Mouse (Mus musculus) thymus, postnatal 10 days (tissue): Measurements from ENCODE around the gene Prpsap1.

ENCODE experiments used
- DNase-seq, 2 experiments: peaks; one replicate each; pipeline ENCODE4 v3.0.0; 2021; ENCODE audit warnings: low spot score in 2 of 2

The Prpsap1 gene

DNA sequence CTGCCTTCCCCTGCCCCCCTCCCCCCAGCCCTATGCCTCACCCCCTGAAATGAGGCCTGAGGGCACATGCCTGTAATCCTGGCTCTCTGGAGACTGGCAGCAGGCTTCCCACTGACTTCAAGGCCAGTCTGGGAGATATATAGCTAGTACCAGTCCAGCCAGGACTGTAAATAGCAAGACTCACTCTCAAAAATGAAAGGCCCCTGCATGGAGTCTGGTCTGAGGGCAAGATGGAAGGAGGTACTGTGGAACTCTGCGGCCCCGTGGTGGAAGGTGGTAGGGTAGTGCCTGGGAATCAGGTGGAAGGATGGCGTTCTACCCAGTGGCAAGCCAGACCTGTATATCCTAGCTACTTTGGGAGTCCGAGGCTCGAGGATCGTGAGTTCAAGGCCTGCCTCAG lies 50.1 kb downstream of the Prpsap1 start:
- DNase-seq, result no peak

DNA sequence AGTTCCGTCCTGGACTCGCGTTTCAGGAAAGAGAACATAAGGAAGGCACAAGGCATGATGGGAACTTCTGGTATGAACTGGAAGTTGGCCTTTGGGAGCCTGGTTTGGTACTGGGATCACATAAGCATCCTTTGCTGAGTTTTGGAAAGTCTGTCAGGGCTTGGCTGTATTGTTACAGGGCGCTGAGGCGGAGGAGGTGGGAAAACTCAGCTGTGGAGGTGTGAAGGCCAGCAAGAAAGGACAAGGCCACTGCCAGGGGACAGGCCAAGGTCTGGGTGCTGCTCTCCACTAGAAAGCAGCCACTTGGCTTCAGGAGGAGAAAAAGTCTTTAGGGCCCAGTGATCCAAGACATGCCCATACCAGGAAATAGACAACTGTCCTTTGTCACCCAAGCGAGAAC lies 50.7 kb downstream of the Prpsap1 start:
- DNase-seq, result no peak

DNA sequence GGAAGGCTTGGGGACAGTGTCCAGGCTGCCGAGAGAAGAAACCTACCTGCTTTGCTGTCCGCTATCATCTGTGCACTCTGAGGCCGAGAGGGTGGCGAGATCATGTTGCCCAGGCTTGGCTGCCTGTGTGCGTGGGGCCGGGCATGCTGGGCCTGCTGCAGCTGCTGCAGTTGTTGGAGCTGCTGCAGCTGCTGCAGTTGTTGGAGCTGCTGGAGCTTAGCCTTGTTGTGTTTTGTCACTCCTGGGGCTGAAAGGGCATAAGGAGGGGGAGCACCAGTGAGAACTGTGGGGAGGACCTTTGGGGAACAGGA lies 51.2 kb downstream of the Prpsap1 start:
- no peak for DNase-seq

DNA sequence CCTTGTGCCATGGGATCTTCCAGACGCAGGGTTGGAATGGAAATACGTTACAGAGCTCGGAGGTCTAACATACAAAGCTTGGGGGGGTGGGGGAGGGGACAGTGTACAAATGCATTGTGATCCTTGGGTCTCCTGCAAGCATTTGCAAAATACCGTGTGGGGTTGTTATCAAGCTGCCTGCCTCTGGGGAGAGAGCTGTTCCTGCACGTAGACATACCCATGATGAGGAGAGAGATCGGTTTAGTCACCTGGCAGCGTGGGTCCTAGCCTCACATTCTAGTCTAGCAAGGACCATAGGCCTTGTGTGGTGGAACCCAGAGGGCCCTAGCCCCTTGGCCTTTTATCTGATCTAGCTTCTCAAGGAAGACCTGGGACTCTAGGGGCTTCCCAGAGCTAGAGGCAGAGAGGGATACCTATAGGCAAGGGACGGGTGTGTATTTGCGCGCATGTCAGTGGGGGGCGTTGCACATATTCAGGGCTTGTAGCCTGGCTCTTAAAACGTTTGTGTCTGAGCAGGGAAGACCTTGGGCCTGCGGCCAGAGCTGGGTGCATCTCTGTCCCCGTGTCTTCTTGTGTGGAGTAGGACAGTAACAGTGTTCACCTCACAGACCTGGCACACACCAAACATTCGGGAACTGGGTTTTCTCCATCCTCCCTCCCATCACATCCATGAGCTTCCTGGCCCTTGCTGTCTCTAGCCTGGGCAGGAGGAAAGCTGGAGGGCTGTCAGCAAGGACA lies 51.7 kb downstream of the Prpsap1 start:
- DNase-seq, result no peak

DNA sequence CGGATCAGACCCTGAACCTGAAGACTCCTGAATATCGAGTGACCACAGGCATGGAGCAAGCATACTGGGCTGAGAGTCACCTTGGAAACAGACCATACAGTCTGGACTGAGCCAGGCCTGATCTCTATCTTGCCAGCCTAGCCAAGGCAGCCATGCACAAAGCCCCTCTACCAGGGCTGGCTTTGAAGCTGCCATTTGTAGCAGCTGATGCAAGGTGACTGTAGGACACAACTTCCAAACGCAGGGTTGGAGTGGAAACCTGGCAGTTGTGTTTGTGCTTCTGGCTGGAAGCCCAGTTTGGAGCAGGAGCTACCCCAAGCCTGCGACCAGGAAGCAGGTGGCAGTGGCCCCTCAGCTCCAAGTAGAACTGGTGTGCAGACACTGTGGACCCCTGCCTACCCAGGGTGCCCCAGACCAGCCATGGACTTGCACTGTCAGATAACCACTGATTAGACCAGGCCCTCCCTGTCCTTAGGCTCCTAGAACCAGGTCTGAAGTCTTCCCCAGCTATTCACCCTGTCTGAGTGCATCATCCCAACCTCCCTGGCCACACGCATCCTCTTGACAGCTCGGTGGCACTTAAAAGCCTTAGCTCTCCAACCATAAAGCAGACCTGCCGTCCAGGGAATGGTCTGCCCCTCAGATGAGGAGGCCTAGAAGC lies 53.5 kb downstream of the Prpsap1 start:
- DNase-seq, result no peak

DNA sequence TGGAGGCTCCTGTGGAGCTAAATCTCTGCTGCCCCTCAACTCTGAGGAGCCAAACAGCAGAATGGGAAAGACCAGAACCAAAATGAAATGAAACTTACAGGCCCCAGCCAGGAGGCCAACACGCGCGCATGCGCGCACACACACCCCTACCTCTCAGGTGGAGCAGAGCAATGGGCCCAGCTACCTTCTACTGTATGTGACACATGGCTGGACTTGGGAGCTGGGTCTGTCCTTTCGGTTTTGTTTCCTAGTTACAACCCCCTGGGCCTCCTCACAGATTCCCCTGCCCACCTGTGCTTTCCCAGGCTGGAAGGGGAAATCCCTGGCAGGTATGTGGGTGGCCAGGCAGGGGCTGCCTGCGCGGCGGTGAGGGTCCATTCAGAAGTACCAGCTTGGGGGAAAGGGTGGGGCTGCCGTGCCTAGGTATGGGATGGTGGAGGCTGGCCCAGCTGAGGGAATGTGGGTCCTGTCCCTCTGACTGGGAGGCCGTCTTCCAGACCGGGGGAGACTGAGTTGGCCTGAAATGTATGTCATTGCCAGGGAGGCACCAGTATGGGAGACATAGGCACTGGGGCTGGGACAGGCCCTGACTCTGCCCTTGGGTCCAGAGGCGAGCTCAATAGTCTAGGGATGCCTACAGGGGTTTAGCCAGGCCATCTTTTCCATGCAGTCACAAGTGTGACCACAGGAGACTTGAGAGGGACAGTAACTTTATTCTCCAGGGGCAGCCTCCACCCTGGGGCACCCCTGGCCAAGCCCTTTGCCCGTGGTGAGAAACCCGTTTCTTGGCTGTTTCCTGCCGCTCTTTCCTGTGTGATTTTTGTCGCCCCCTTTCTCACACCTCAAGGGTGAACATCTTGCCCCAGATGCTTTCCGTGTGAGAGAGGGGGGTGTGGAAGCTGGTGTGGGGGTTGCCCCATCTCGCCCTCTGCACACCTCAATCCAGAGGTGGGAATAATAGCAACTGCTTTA lies 54.4 kb downstream of the Prpsap1 start:
- peak; percentile 41 to 54 for DNase-seq

DNA sequence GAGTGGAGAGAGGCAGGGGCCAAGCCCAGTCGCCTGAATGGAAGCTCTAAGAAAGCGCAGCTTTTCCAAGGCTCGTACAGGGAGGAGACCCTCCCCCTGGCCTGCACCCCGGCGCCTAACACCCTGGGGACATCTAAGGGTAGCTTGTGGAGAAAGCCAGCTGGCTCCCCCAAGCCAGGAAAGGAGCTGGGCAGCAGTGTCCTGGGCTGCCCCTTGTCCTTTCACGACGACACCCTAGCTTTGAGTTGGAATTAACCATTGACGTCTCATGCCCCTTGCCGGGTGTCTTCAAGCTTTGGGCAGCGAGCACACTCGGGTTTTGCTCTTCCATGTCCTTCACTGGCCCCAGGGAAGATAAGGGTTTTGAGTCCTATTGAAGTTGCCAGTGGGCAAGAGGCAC lies 56.5 kb downstream of the Prpsap1 start:
- no peak for DNase-seq

DNA sequence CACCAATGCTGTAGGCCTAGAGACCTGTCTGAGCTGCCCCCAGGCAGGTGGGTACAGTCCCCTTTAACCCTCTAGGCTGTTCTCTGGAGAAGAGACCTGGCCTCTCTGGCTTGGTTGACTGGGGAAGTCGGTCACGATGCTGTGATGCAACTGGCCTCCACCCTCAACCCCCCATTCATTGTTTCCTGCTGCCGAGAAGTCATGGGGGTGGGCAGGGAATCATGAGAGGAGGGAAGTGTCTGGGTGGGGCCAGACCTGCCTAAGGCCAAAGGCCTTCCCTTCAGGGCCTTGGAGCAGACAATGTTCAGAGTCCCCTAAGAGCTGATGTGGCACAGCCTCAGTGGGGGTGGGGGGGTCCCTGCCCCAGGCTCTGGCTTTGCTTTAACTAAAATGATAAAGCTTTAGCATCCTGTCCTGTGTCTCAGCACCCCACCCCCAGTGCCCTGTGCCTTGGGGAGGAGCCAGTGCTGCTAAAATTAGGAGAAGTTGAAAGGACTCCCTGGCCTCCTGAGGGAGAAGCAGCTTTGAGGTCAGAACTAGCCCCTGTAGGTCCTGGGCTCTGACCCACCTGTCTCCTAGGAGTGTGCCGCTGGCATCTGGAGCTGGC lies 57.2 kb downstream of the Prpsap1 start:
- no peak for DNase-seq

DNA sequence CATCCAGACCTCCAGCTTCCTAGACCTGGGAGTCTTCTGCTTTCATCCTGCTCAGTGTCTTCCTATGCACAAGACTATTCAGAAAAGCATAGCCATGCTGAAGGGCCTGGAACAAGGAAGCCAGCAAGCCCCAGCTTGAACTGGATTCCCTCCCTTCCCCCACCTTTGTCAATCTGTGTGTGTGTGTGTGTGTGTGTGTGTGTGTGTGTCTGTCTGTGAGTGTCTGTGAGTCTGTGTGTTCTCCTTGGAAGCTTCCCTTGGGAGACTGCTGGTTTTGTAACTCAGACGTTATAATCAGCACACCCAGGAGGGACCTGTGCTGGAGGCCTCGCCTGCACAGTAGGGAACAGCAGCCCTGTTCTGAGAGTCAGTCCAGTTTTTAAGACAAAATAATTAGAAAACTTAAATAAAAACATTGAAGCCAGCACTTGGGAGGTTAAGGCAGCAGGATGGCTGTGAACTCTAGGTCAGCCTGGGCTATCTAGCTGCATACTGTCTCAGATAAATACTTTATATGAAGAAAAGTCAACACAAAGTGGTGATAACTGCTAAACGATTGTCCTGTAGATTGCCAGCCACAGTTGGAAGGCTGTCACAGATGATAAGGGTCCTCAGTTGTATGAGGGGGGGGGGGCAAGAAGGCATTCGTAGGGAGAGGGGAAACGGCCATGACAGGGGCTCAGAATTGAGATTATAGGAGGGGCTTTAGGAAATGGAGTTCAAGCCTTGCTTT lies 57.8 kb downstream of the Prpsap1 start:
- DNase-seq, result no peak

DNA sequence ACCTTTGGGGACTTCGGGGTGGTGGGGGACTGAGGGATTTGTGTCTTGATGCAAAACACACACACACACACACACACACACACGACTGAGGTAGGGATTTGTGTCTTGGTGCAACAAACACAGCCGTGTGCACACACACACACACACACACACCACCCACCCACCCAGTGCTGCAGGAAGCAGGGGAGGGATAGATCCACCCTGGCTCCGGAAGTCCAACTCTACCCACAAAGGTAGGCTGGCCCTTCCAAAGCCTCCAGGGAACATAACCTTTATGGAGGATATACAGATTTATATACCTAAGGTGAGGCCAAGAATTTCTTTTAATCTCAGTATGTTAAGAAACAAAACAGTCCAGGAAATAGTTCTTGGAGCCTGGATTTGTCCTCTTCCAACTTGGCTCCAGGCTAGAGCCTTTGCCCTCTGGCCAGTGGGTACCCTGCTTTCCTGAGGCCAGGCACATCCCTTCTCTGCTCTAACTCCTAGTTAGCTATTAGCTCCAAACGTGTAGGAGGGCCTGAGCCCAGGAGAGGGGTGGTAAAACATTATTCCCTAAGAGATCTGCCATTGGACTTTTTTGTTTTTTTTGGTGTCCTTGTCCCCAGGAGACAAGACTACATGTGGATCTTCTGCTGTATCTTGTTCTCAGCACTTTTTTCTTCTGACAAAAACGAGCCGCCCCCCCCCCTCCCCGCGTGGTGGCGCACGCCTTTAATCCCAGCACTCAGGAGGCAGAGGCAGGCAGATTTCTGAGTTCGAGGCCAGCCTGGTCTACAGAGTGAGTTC lies 58.8 kb downstream of the Prpsap1 start:
- DNase-seq, result no peak

DNA sequence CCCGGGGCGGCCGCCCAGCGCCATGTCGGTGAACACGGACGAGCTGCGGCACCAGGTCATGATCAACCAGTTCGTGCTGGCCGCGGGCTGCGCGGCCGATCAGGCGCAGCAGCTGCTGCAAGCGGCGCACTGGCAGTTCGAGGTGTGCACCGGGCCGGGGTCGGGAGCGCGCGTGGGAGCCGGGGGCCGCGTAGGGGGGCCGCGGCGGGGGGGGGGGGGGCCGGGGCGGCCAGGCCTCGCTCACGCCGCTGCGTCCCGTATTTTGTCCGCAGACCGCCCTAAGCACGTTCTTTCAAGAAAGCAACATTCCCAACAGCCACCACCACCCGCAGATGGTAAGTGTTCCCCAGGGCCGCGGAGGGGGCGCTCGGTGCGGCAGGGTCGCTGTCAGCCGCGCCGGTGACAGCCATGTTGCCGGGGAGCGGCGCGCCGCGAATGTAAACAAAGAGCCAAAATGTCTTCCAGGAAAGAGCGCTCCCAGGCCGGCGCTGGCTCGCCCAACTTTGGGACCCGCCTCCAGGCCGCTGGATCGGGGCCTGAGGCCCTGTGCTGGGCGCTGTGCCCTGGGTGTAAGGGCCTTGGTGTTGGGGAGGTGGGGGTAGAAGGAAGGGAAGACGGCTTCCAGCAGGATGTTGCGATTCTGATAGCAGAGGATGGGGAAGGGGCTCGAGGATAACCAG lies 59.6 kb downstream of the Prpsap1 start:
- DNase-seq, result peak; percentile 59 to 65

DNA sequence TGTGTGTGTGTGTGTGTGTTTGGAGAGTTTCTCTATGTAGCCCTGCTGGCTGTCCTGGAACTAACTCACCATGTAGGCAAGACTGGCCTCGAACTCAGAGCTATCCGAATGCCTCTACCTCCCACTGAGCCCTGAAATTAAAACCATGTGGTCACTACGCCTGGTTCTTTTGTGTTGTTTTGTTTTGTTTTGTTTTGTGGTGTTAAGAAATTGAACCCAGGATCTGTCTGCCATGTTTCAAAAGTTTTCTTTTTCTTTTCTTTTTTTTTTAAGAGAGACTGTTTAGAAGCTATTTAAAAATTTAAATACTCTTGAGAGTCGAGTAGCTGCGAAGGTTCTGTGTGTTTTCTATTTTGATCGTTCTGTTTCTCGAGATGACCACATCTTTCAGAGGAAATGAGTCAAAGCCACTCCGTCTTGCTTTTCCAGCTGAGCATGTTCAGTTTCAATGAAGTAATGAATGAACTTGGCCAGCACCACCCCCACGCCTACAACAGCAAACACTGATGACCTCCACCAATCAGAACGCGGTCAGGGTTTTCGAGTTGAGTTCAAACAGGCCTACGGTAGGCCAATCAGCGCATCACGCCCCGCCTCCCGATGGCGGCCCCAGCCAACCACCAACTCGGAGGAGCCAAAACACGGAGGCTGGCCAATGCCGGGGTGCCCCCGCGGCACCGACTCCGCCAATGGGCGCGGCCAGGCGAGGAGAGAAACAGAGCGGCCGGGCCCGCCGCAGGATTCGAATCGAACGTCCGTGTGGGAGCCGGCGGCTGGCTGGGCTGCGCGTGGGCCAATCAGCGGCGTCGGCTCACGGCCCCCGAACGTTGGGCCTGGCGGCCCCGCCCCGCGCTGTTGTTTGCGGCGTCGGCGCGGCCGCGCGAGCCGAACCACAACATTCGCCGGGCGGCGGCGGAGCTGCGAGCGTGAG lies 60.4 kb downstream of the Prpsap1 start, which contains the start of gene Ubald2:
Ubald2 (plus strand) TSS at position 739 of the 931 bp plus-strand sequence.
- peak; percentile 97 to 100 for DNase-seq

DNA sequence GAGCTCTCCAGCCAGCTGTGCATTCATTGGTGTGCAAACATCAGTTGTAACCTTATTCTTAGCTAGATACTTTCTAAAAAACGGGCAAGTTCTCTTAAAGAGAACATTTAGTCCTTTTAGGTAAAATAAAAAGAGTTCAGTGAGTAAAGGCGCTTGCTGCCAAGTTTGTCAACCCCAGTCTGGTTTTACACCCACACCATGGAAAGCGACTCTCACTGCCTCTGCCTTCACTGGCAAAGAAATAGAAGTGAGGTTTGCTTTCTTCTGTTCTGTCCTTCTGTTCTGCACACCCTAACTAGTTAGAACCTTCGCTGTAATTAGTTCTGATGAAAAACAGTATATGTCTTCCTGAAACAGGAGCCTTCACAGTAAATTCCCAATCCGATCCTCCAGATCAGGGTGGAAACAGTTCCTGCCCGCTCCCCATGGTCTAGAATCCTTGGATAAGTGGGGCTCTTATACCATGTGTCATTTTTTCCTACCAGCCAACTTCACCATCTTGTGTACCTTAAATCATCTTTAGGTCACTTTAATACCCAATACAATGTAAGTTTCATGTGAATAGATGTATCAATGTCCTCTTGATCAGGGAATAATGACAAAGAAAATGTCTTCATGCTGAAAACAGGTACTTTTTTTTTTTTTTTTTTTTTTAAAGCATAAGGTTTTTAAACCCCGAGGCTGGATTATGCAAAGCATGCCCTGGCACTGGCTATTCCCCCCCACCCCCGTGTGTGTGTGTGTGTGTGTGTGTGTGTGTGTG lies 61.2 kb downstream of the Prpsap1 start:
- DNase-seq, result no peak

DNA sequence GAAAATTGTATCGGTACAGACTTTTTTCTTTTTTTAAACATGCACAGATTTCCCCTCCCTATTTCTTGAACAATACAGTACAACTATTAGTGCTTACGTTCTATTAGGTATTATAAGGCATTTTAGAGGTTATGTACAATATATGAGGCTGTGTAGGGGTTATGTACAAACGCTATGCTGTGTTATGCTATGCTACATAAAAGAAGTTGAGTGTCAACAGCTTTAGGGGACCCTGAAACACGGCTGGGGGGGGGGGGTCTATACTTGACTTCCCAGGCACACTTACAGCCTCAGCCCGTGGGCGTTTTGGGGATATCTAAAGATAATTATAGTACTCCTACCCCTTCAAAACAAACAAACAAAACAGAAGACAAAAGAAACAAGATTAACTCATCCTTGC lies 61.9 kb downstream of the Prpsap1 start:
- no peak for DNase-seq

DNA sequence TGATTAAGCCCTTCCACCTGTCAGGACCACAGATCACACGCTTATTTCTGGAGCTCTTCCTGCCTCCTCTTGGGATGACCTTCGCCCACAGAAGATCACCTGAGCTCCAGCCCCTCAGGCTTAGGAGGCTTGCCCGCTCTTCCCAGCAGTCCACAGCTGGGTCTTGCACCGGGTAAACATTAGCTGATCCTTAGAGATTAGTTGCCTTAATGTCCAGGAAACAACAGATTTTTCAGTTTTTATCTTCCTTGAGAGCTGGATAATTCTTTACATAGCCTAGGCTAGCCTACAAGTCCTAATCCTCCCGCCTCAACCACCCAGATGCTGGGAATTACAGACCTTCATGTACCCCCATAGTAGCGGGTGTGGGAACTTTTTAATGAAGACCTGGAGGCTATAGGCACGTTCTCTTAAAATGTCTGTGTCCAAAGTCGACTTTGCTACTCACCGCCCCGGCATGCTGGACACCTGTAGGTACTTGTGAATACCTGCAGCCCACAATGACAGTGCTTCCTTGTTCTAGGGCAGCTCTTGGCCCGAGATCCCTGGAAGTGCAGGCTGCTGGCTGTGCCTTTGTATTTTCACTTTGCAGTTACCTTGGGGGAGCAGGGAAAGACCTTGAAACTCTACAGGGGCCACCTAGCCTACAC lies 62.4 kb downstream of the Prpsap1 start:
- no peak for DNase-seq

DNA sequence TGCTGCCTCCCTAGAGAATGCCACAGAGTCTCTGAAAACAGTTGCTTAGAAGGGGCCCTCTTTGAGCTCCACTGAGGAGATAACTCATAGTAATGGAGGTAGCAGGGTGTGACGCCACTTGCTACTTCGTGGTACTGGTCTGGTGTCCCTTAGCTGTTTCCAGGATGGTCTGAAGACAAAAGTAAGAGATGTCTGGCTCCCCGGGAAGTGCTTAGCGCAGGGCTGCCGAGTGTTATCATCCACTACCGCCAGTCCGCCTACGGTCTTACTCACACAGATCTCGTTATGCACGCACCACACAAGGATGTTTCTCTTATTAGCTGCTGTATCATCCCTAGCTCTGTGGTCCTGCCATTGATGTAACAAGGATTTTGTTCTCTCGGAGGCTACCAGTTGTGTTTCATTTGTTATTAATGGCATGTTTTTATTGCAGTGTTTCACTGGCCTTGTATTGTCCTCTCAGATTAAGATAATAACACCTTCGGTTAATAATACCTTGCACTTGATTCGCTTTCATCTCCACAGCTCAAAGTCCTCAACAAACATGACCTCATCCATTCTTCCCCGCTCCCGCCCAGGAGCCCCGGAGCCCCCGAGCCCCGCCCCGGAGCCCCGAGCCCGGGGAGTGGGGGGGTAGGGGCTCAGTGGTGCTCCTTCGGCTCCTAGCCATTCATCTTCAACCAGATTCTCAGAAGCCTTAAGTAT lies 63.1 kb downstream of the Prpsap1 start:
- no peak for DNase-seq
